Mouse (Mus musculus): ENCODE measurements around the gene Magea3.
"Not testable (repeated sequence)": the region's sequence is repeated elsewhere in the genome, so short reads cannot be mapped to it uniquely, and the experiment has no call there.

The Magea3 gene

DNA sequence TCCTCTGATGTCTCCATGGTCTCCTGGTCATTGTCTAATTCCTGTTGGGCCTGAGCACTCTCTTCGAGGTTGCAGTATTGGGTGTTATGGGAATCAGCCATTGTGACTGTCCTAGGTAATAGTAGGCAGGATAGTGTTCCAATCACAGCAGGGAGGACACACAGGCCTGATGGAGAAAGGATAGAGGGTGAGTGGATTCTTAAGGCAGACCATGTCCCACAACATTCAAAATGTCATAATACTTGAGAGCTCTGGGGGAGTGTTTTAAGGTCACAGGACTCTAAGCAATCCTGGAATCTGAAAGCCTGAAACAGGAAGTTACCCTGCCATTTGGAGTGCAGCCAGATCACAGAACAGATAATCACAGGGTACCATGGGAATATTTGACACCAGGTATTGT is at the start of gene Magea3:
TSS of gene Magea3 (minus strand) at position 101 of the 400 bp plus-strand sequence.
- not testable (repeated sequence) for DNase-seq

- not testable (repeated sequence) for DNase-seq
Observed at GRCm38 (mm10) chrX:154995750-154996149, 46.4 kb upstream of the Magea3 start, which contains the start of gene Magea8. Gene Magea8 (minus strand): TSS chrX:154995850.

GRCm38 (mm10) chrX:154935887-154936286 is 13.4 kb downstream of the Magea3 start, which contains the start of gene Magea6:
Gene Magea6 (minus strand): TSS chrX:154935987.
- DNase-seq = not testable (repeated sequence)
